Mouse (Mus musculus): ENCODE measurements around the gene Adcy7. TPM values are rescaled to one million over a fixed set of nuclear protein-coding genes. Genes with fewer than 3 reads are reported as not detected.

Gene Adcy7
- polyA plus RNA-seq, 1 experiment: 7.7 TPM

- Histone ChIP-seq H3K4me3 (ENCODE audit: low read depth, low read length) (no peak overlapping the region), H3K4me1 (ENCODE audit: control insufficient read depth, insufficient read depth, insufficient read length, low read length) (no peaks in the 10 kb centered on the region; the same call in 1 of the 2 replicates), H3K27me3 (ENCODE audit: control insufficient read depth, insufficient read depth, low read length) (peaks cover 8% of the 10 kb centered on the region; the same call in 1 of the 2 replicates), H3K36me3 (ENCODE audit: control insufficient read depth, insufficient read depth, low read length) (no peaks in the 10 kb centered on the region), H3K27ac (ENCODE audit: insufficient read depth, low read depth, low read length) (no peak overlapping the region)
- TF ChIP-seq POLR2A (IDR thresholded peaks at IDR 0.05; ENCODE audit: low read depth, low read length) (no peak), CTCF (IDR thresholded peaks at IDR 0.05; ENCODE audit: extremely low read depth, insufficient read length, insufficient replicate concordance, low read depth, low read length) (no peak)
- 70% methylated on average over 3 of the region's 3 CpGs for WGBS
Measured at GRCm38 (mm10) chr8:88270086-88270485, 2.1 kb upstream of the Adcy7 start.

GRCm38 (mm10) chr8:88273051-88273430 lies 838 bp downstream of the Adcy7 start:
- peak overlapping the region; percentile 59 for H3K4me3 ChIP-seq (ENCODE audit: low read depth, low read length)
- 91% methylated on average over 7 of the region's 7 CpGs for WGBS
- no peak for TF ChIP-seq POLR2A (IDR thresholded peaks at IDR 0.05; ENCODE audit: low read depth, low read length)
- no peak for TF ChIP-seq CTCF (IDR thresholded peaks at IDR 0.05; ENCODE audit: extremely low read depth, insufficient read length, insufficient replicate concordance, low read depth, low read length)
- peaks cover 8% of the 10 kb centered on the region; the same call in 1 of the 2 replicates for H3K27me3 ChIP-seq (ENCODE audit: control insufficient read depth, insufficient read depth, low read length)
- H3K4me1 ChIP-seq (ENCODE audit: control insufficient read depth, insufficient read depth, insufficient read length, low read length): no peaks in the 10 kb centered on the region; the same call in 1 of the 2 replicates
- H3K27ac ChIP-seq (ENCODE audit: insufficient read depth, low read depth, low read length): no peak overlapping the region
- no peaks in the 10 kb centered on the region for H3K36me3 ChIP-seq (ENCODE audit: control insufficient read depth, insufficient read depth, low read length)

- Histone ChIP-seq H3K4me1 (ENCODE audit: control insufficient read depth, insufficient read depth, insufficient read length, low read length) (no peaks in the 10 kb centered on the region; the same call in 1 of the 2 replicates), H3K4me3 (ENCODE audit: low read depth, low read length) (no peak overlapping the region), H3K27me3 (ENCODE audit: control insufficient read depth, insufficient read depth, low read length) (peaks cover 8% of the 10 kb centered on the region; the same call in 1 of the 2 replicates), H3K36me3 (ENCODE audit: control insufficient read depth, insufficient read depth, low read length) (no peaks in the 10 kb centered on the region), H3K27ac (ENCODE audit: insufficient read depth, low read depth, low read length) (no peak overlapping the region)
- WGBS: 78% methylated on average over 5 of the region's 5 CpGs
- TF ChIP-seq POLR2A (IDR thresholded peaks at IDR 0.05; ENCODE audit: low read depth, low read length) (no peak), CTCF (IDR thresholded peaks at IDR 0.05; ENCODE audit: extremely low read depth, insufficient read length, insufficient replicate concordance, low read depth, low read length) (no peak)
Measured at GRCm38 (mm10) chr8:88274090-88274489, 1.9 kb downstream of the Adcy7 start.

GRCm38 (mm10) chr8:88279220-88279619 lies 7.0 kb downstream of the Adcy7 start:
- TF ChIP-seq POLR2A (IDR thresholded peaks at IDR 0.05; ENCODE audit: low read depth, low read length) (no peak), CTCF (IDR thresholded peaks at IDR 0.05; ENCODE audit: extremely low read depth, insufficient read length, insufficient replicate concordance, low read depth, low read length) (no peak)

DNA sequence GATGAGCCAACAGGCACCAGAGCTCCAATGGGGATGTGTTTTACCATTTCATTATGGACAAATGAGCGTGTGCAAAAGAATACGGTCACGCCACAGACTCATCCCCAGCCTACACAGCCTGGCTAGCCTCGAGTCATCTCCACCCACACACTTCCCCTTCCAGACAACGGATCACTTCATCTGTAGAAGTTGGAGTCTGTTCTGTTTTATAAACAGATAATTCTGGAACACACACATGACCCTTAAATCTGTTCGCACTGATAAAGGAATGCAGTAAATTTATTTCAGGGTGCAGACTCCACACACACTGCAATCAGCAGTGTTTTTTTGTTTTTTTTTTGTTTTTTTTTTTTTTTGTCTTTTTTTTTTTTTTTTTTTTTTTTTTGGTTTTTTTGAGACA lies 7.5 kb downstream of the Adcy7 start:
- WGBS: 54% methylated on average over 6 of the region's 6 CpGs
- H3K27me3 ChIP-seq (ENCODE audit: control insufficient read depth, insufficient read depth, low read length): no peaks in the 10 kb centered on the region
- no peak overlapping the region for H3K4me3 ChIP-seq (ENCODE audit: low read depth, low read length)
- no peaks in the 10 kb centered on the region for H3K36me3 ChIP-seq (ENCODE audit: control insufficient read depth, insufficient read depth, low read length)
- peaks cover 3% of the 10 kb centered on the region; the same call in 1 of the 2 replicates for H3K4me1 ChIP-seq (ENCODE audit: control insufficient read depth, insufficient read depth, insufficient read length, low read length)
- TF ChIP-seq POLR2A (IDR thresholded peaks at IDR 0.05; ENCODE audit: low read depth, low read length) (no peak), CTCF (IDR thresholded peaks at IDR 0.05; ENCODE audit: extremely low read depth, insufficient read length, insufficient replicate concordance, low read depth, low read length) (no peak)
- H3K27ac ChIP-seq (ENCODE audit: insufficient read depth, low read depth, low read length): no peak overlapping the region

More at GRCm38 (mm10) chr8:88279220-88279619, 7.0 kb downstream of the Adcy7 start:
- Histone ChIP-seq H3K27me3 (ENCODE audit: control insufficient read depth, insufficient read depth, low read length) (no peaks in the 10 kb centered on the region), H3K36me3 (ENCODE audit: control insufficient read depth, insufficient read depth, low read length) (no peaks in the 10 kb centered on the region), H3K4me1 (ENCODE audit: control insufficient read depth, insufficient read depth, insufficient read length, low read length) (peaks cover 3% of the 10 kb centered on the region; the same call in 1 of the 2 replicates), H3K27ac (ENCODE audit: insufficient read depth, low read depth, low read length) (no peak overlapping the region), H3K4me3 (ENCODE audit: low read depth, low read length) (no peak overlapping the region)
- WGBS: 35% methylated on average over 5 of the region's 5 CpGs

DNA sequence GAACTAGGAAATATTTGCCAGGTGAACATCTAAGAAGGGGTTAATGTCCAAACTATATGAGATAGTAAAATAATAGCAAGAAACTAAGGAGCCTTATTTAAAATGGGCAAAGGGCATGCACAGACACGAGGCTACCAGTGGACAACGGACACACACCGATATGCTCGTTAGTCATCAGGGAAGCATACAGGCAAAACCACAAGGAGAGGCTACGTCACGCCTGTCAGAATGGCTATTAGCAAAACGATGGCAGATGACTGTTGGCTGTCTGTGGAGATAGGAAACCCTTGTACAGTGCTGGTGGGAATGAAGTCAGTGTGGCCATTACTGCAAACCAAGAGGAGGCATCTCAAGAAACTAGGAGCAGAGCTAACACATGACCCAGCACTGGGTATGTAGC lies 8.7 kb downstream of the Adcy7 start:
- 35% methylated on average over 7 of the region's 7 CpGs for WGBS
- H3K4me3 ChIP-seq (ENCODE audit: low read depth, low read length): no peak overlapping the region
- TF ChIP-seq CTCF (IDR thresholded peaks at IDR 0.05; ENCODE audit: extremely low read depth, insufficient read length, insufficient replicate concordance, low read depth, low read length): no peak
- TF ChIP-seq POLR2A (IDR thresholded peaks at IDR 0.05; ENCODE audit: low read depth, low read length): no peak
- no peak overlapping the region for H3K27ac ChIP-seq (ENCODE audit: insufficient read depth, low read depth, low read length)
- no peaks in the 10 kb centered on the region for H3K36me3 ChIP-seq (ENCODE audit: control insufficient read depth, insufficient read depth, low read length)
- no peaks in the 10 kb centered on the region for H3K27me3 ChIP-seq (ENCODE audit: control insufficient read depth, insufficient read depth, low read length)
- peaks cover 5% of the 10 kb centered on the region; the same call in 1 of the 2 replicates for H3K4me1 ChIP-seq (ENCODE audit: control insufficient read depth, insufficient read depth, insufficient read length, low read length)

DNA sequence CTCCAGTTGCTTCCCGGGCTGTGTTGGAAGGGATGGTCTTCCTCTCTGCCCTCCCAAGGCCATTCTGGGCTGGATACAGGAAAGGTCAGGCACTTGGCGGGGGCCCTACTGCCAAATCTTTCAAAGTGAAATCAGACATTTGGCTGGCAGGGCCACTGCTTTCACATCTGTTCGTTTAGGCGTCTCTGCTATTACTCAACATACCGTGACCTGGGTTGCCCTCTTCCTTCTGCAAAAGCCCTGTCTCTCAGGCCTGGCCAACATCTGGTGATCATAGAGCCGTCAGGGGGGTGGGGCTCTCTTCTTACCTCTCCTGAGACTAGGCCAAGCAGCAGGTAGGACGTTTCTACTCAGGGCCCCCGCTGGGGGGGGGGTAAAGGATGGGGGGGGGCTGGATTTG lies 10.5 kb downstream of the Adcy7 start:
- TF ChIP-seq POLR2A (IDR thresholded peaks at IDR 0.05; ENCODE audit: low read depth, low read length): no peak
- no peak for TF ChIP-seq CTCF (IDR thresholded peaks at IDR 0.05; ENCODE audit: extremely low read depth, insufficient read length, insufficient replicate concordance, low read depth, low read length)
- H3K4me3 ChIP-seq (ENCODE audit: low read depth, low read length): no peak overlapping the region
- H3K27ac ChIP-seq (ENCODE audit: insufficient read depth, low read depth, low read length): no peak overlapping the region
- WGBS: 29% methylated on average over 8 of the region's 8 CpGs
- H3K4me1 ChIP-seq (ENCODE audit: control insufficient read depth, insufficient read depth, insufficient read length, low read length): peaks cover 5% of the 10 kb centered on the region; the same call in 1 of the 2 replicates
- no peaks in the 10 kb centered on the region for H3K36me3 ChIP-seq (ENCODE audit: control insufficient read depth, insufficient read depth, low read length)
- no peaks in the 10 kb centered on the region for H3K27me3 ChIP-seq (ENCODE audit: control insufficient read depth, insufficient read depth, low read length)
